Mouse (Mus musculus) embryonic facial prominence, embryonic 10.5 days (tissue): Measurements from ENCODE around the gene Primpol. TPM values are rescaled to one million over a fixed set of nuclear protein-coding genes. Genes with fewer than 3 reads are reported as not detected.
A peak's percentile ranks its signal among the peaks of the same experiment; 100 is the strongest.

Experiments
- DNase-seq: peaks from one replicate; pipeline ENCODE4 v3.0.0-alpha.2; 2017; ENCODE audit warnings: low spot score
- H3K27ac ChIP-seq: fragments of 300-500 bp; sonication (generic); replicated peaks from 2 replicates; pipeline ENCODE4 v1.5.1; 2016; ENCODE audit warnings: mild to moderate bottlenecking
- H3K27me3 ChIP-seq: fragments of 300-500 bp; sonication (generic); replicated peaks from 2 replicates; pipeline ENCODE4 v1.6.1; 2016; ENCODE audit warnings: low read depth, mild to moderate bottlenecking; ENCODE audit not compliant: poor library complexity, severe bottlenecking
- H3K36me3 ChIP-seq: fragments of 300-500 bp; sonication (generic); replicated peaks from 2 replicates; pipeline ENCODE4 v1.6.1; 2016; ENCODE audit warnings: mild to moderate bottlenecking, moderate library complexity
- H3K4me1 ChIP-seq: fragments of 300-500 bp; sonication (generic); 2 replicates; pipeline ENCODE4 v1.6.1; 2016
- H3K4me3 ChIP-seq: fragments of 300-500 bp; sonication (generic); 2 replicates; pipeline ENCODE4 v1.5.1; 2016; ENCODE audit warnings: mild to moderate bottlenecking, moderate library complexity
- H3K9me3 ChIP-seq: fragments of 300-500 bp; sonication (generic); 2 replicates; pipeline ENCODE4 v1.6.1; 2016; ENCODE audit warnings: mild to moderate bottlenecking
- WGBS: fragments of 180-500 bp; shearing (Covaris S2); methylation state at CpG from one replicate; pipeline ENCODE4 v1.1.7; 2016; 5-methylcytosine and 5-hydroxymethylcytosine counted together
- polyA plus RNA-seq: library from polyadenylated mRNA; unstranded; fragments of >200 nt; fragmentation: Nextera tagmentation; extraction: Ambion mirVana; gene quantifications from 2 replicates; pipeline ENCODE4 v1.2.1, GENCODE M21; 2016

Primpol gene
- polyA plus RNA-seq, 1 experiment from 2014 or later = 10.0 TPM

DNA sequence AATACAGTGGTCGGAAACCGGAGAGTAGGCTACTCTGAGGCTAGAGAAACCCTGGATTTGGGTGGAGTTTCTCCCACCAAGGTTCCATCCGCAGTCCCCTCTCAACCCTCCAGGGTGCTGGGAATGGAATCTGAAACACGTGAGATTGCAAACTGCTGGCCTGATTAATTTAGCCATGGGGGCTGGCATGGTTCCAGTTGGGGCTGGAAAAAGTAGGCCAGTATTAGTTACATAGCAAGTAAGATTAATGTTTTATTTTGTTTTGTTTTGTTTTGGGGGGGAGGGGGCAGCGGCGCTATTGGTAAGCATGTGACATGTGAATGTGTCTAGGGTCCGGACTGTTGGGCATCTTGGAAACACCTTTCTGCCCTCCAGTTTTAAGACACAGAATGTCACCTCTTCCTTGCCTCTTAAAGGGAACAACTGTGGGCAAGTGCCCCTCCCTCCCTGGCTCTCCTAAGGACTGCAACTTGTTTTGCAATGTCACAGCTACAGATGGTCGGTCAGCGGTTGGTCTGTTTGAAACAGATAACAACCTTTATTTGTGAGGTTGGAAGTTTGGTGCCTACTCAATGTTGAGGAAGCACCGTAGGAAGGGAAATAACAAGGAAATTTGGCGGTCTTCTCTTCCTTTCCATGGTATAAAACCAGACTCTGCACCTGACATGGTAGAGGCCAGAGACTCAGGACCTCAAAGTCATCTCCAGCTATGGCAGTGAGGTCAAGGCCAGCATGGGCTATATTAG, 70.4 kb downstream of the Primpol start:
- H3K27me3 ChIP-seq = no peaks in the 10 kb centered on the region
- H3K4me1 ChIP-seq = no peaks in the 10 kb centered on the region
- no peak overlapping the region for H3K4me3 ChIP-seq
- DNase-seq = no peak
- H3K9me3 ChIP-seq = no peaks in the 10 kb centered on the region
- H3K36me3 ChIP-seq = no peaks in the 10 kb centered on the region
- no peak overlapping the region; the same call in 1 of the 2 replicates for H3K27ac ChIP-seq
- WGBS = 83% methylated on average over 11 of the region's 11 CpGs

DNA sequence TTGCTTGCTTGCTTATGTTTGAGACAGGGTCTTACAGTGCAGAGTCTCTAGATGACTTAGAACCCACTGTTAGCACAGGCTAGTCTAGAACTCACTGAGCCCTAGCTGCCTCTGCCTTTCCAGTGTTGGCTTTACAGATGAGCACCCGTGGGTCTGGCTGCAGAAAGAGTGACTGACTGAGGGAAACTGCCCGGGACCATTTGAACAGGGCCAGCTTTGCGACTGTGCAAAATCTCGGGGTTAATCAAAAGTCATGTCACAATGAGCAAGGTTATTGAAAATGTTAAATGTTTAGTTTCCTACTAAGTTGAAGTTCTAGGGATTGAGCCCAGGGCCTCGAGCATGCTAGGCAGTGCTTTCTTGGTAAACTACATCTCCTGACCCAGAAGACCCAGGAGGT, 71.2 kb downstream of the Primpol start:
- no peak for DNase-seq
- no peak overlapping the region for H3K27ac ChIP-seq
- H3K9me3 ChIP-seq = no peaks in the 10 kb centered on the region
- 84% methylated on average over 5 of the region's 5 CpGs for WGBS
- H3K4me1 ChIP-seq = no peaks in the 10 kb centered on the region
- no peaks in the 10 kb centered on the region for H3K27me3 ChIP-seq
- no peaks in the 10 kb centered on the region for H3K36me3 ChIP-seq
- no peak overlapping the region for H3K4me3 ChIP-seq

DNA sequence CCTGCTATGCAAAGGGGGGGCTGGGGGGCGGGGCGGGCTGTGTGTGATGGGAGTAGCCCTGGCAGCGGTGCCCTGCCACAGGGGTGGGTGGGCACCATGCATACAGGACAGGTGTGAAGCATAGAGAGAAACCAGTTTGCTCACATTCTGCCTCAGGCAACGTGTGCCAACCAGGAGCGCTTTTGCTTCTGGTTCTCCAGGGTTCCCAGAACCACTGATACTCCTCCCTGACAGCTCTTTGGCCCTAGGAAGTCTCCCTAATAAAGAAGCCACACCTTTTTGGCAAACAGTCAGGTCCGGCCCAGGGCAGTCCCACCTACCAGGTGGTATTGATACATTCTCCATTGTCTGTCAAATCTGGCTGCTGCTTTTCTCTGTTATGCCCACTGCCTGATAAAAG, 73.3 kb downstream of the Primpol start:
- no peak overlapping the region for H3K27ac ChIP-seq
- no peak overlapping the region for H3K4me3 ChIP-seq
- H3K4me1 ChIP-seq = peaks cover 3% of the 10 kb centered on the region; the same call in 1 of the 2 replicates
- H3K36me3 ChIP-seq = no peaks in the 10 kb centered on the region
- no peaks in the 10 kb centered on the region for H3K9me3 ChIP-seq
- H3K27me3 ChIP-seq = no peaks in the 10 kb centered on the region
- no peak for DNase-seq
- WGBS = 74% methylated on average over 6 of the region's 6 CpGs

DNA sequence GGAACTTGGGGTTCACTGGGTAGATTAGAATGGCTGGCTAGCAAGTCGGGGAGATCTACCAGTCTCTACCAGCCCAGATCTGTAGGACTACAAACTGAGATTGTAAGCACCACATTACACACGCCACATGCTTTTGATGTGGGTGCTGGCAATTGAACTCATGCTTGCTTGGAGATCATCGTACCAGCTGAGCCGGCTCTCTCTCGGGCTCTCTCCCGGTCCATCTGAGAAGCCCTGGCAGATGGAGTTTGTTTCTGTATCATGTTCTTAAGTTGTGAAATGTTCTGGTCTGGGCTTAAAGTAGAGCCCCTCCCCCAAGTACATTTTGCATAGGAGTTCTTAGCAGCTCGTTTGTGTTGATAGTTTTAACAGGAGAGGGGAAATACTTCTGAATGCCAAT, 73.8 kb downstream of the Primpol start:
- Histone ChIP-seq H3K27me3 (no peaks in the 10 kb centered on the region), H3K36me3 (no peaks in the 10 kb centered on the region), H3K4me3 (no peak overlapping the region), H3K4me1 (peaks cover 3% of the 10 kb centered on the region; the same call in 1 of the 2 replicates), H3K27ac (no peak overlapping the region), H3K9me3 (no peaks in the 10 kb centered on the region)
- 88% methylated on average over 7 of the region's 7 CpGs for WGBS
- DNase-seq = no peak

DNA sequence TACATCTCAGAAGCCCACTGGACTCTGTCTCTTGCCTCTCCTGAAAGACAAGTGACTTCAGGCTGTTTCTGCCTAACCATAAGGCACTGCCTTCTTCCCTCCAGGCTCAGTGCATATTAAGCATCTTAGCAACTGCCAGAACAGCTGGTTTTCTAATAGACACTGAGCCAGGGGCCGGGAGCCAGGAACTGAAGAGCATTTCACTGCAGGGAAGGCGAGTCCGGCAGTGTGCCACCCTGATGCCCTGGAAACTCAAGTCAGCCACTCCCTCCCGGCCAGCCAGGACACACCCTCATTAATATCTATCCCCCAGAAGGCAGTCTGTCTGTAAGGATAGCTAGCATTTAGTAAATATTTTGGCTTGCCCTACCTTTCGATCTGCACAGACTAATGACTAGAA, 77.3 kb downstream of the Primpol start:
- Histone ChIP-seq H3K4me1 (peaks cover 3% of the 10 kb centered on the region; the same call in 1 of the 2 replicates), H3K27ac (no peak overlapping the region), H3K36me3 (no peaks in the 10 kb centered on the region), H3K27me3 (no peaks in the 10 kb centered on the region), H3K9me3 (no peaks in the 10 kb centered on the region), H3K4me3 (no peak overlapping the region)
- 65% methylated on average over 5 of the region's 5 CpGs for WGBS
- DNase-seq = no peak

DNA sequence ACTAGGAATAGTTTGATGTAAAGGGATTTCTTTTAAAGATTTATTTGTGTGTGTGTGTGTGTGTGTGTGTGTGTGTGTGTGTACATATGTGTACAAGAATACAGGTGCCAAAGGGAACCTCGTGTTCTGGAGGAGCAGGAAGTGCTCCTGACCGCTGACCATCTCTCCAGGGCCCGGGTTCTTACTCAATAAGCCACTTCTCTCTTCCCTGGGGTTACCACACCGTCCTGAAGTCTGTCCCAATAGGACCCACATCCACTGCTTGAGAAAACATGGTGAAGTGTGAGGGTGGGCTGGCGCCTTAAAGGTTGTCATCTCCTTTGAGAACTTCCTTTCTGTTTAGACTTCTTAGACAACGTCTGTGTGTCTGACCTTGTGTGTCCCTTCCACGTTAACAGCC, 83.1 kb downstream of the Primpol start:
- Histone ChIP-seq H3K27ac (no peak overlapping the region), H3K9me3 (no peaks in the 10 kb centered on the region), H3K27me3 (no peaks in the 10 kb centered on the region), H3K4me1 (peaks cover 16% of the 10 kb centered on the region), H3K4me3 (no peak overlapping the region), H3K36me3 (no peaks in the 10 kb centered on the region; the same call in 1 of the 2 replicates)
- no peak for DNase-seq
- WGBS = 90% methylated on average over 7 of the region's 7 CpGs

DNA sequence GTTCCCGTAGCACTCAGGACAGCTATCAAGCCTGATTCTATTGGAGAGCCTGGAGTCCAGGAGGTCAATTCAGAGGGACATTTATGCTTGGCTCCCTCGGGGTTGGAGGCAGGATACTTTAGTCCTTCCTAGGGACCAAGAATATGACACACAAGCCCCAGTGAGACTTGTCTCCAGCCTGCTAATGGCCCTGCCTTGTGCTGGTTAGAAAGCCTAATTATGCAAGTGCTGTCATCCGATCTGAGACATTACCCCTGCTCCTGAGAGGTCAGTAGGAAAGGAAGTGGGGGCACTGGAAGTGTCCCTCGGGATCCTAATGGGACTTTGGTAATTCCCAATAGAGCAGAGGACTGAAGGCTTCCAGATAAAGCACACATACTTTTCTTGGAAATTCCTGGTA, 86.5 kb downstream of the Primpol start:
- H3K4me3 ChIP-seq = no peak overlapping the region
- no peaks in the 10 kb centered on the region for H3K27me3 ChIP-seq
- H3K36me3 ChIP-seq = no peaks in the 10 kb centered on the region; the same call in 1 of the 2 replicates
- H3K27ac ChIP-seq = no peak overlapping the region
- 32% methylated on average over 4 of the region's 4 CpGs for WGBS
- no peaks in the 10 kb centered on the region for H3K9me3 ChIP-seq
- DNase-seq = peak; percentile 29
- peaks cover 13% of the 10 kb centered on the region for H3K4me1 ChIP-seq

DNA sequence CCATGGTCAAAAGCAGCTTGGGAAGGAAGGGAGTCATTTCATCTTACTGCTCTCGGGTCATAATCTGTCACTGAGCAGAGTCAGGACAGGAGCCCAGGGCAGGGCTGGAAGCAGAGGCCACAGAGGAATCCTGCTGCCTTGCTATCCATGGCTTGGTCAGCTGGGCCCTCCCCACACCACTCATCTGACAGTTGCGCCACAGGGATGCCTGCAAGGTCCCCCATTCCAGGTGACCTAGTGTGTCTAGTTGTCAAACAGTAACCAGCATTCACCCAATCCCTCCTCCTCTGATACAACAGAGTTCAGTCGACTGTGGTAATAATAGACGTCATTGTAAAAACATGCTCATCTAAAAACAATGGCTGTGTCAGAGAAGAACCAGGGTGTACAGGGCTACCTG, 87.5 kb downstream of the Primpol start:
- WGBS = 77% methylated on average over 4 of the region's 4 CpGs

DNA sequence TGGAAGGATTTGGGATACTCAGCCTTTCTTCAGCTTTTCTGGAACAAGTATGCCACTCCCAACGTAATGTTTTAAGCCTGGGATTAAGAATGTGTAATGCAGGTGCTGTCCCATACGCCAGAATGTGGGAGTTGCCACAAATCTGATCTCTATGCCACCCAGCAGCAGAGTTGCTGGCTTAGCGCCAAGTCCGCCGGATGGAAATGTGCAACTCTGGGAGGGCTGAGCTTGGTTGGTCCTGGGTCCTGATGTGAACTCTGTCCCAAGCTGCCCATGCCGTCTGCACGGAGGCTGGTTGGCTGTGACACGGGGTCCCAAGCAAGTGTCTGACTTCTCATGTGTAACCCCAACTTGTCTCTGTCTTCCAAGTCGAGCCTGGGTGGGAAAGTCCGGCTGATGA, 90.2 kb downstream of the Primpol start:
- Histone ChIP-seq H3K9me3 (no peaks in the 10 kb centered on the region), H3K36me3 (no peaks in the 10 kb centered on the region), H3K27me3 (no peaks in the 10 kb centered on the region), H3K27ac (no peak overlapping the region), H3K4me3 (no peak overlapping the region), H3K4me1 (peaks cover 13% of the 10 kb centered on the region)
- 90% methylated on average over 10 of the region's 10 CpGs for WGBS
- DNase-seq = no peak

More for the DNA sequence above, 87.5 kb downstream of the Primpol start:
- peaks cover 13% of the 10 kb centered on the region for H3K4me1 ChIP-seq
- H3K27ac ChIP-seq = no peak overlapping the region
- no peak overlapping the region for H3K4me3 ChIP-seq
- DNase-seq = no peak
- no peaks in the 10 kb centered on the region for H3K27me3 ChIP-seq
- H3K9me3 ChIP-seq = no peaks in the 10 kb centered on the region
- no peaks in the 10 kb centered on the region; the same call in 1 of the 2 replicates for H3K36me3 ChIP-seq

DNA sequence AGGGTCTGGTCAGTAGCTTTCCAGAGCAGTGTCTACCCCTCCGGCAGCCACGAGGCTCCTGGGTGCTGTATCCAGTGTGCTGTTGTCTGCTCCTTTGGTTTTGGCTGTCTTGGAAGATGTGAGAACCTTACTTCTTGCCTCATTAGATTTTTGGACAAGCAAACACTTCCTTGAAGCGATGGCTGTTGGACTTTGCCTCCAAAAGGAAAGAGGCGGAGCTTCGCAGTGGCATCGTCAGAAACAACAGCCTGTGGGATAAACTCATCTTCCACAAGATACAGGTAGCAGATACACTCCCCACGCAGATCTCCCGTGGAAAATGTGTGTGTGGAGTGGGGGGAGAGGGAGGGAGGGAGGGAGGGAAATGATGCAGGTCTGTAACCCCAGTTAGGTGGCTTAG, 90.9 kb downstream of the Primpol start:
- no peaks in the 10 kb centered on the region for H3K9me3 ChIP-seq
- no peak overlapping the region for H3K4me3 ChIP-seq
- H3K27me3 ChIP-seq = no peaks in the 10 kb centered on the region
- peaks cover 13% of the 10 kb centered on the region for H3K4me1 ChIP-seq
- no peaks in the 10 kb centered on the region for H3K36me3 ChIP-seq
- H3K27ac ChIP-seq = no peak overlapping the region
- WGBS = 91% methylated on average over 8 of the region's 8 CpGs
- DNase-seq = no peak

Other genes with a start within 250 kb of the Primpol start
- gene Acsl1, start 146.2 kb downstream of the Primpol start, polyA plus RNA-seq = 8.0 and 8.7 TPM in 2 replicates
- gene Cenpu, start 65.2 kb downstream of the Primpol start, polyA plus RNA-seq = 30.0 and 30.7 TPM in 2 replicates
- gene Casp3, start 79 bp upstream of the Primpol start, polyA plus RNA-seq = 139 and 149 TPM in 2 replicates
- 9.7 TPM in 2 replicates for gene Irf2, start 122.5 kb upstream of the Primpol start, polyA plus RNA-seq